Mouse (Mus musculus): ENCODE measurements around the gene Pik3r4. TPM values are rescaled to one million over a fixed set of nuclear protein-coding genes. Genes with fewer than 3 reads are reported as not detected.

The Pik3r4 gene
- polyA plus RNA-seq, 1 experiment from 2014 or later, result 6.0 TPM

- Histone ChIP-seq H3K4me1 (replicated peaks) (no peaks in the 10 kb centered on the region), H3K9me3 (replicated peaks) (no peaks in the 10 kb centered on the region), H3K4me3 (replicated peaks) (no peak overlapping the region), H3K27me3 (no peaks in the 10 kb centered on the region), H3K9ac (no peak overlapping the region), H3K27ac (no peak overlapping the region), H3K36me3 (peaks cover 68% of the 10 kb centered on the region), H3K4me2 (no peak overlapping the region)
- no peak for ATAC-seq (ENCODE audit: low read depth)
- WGBS (ENCODE audit: insufficient replicate concordance), result 67% methylated on average over 7 of the region's 7 CpGs
- DNase-seq, result no peak
These were observed 22.5 kb downstream of the Pik3r4 start for GRCm38 (mm10) chr9:105665269-105665668.

- Histone ChIP-seq H3K36me3 (peaks cover 38% of the 10 kb centered on the region), H3K9me3 (replicated peaks) (no peaks in the 10 kb centered on the region), H3K27me3 (no peaks in the 10 kb centered on the region), H3K9ac (no peak overlapping the region), H3K4me1 (replicated peaks) (no peaks in the 10 kb centered on the region), H3K4me2 (no peak overlapping the region), H3K4me3 (replicated peaks) (no peak overlapping the region), H3K27ac (no peak overlapping the region)
- WGBS (ENCODE audit: insufficient replicate concordance), result 86% methylated on average over 4 of the region's 4 CpGs
- ATAC-seq (ENCODE audit: low read depth) (no peak), DNase-seq (no peak)
These were observed 28.1 kb downstream of the Pik3r4 start for GRCm38 (mm10) chr9:105670916-105671315.

GRCm38 (mm10) chr9:105672032-105672431 is 29.3 kb downstream of the Pik3r4 start:
- H3K27ac ChIP-seq, result no peak overlapping the region
- no peak overlapping the region for H3K4me2 ChIP-seq
- DNase-seq (no peak), ATAC-seq (ENCODE audit: low read depth) (no peak)
- no peak overlapping the region for H3K9ac ChIP-seq
- H3K9me3 ChIP-seq (replicated peaks), result no peaks in the 10 kb centered on the region
- 69% methylated on average over 2 of the region's 2 CpGs for WGBS (ENCODE audit: insufficient replicate concordance)
- H3K4me1 ChIP-seq (replicated peaks), result no peaks in the 10 kb centered on the region
- H3K36me3 ChIP-seq, result peaks cover 39% of the 10 kb centered on the region
- no peaks in the 10 kb centered on the region for H3K27me3 ChIP-seq
- H3K4me3 ChIP-seq (replicated peaks), result no peak overlapping the region

GRCm38 (mm10) chr9:105675941-105676340 is 33.2 kb downstream of the Pik3r4 start:
- no peaks in the 10 kb centered on the region for H3K4me1 ChIP-seq (replicated peaks)
- H3K27ac ChIP-seq, result no peak overlapping the region
- H3K4me2 ChIP-seq, result 0 out of 2 replicates have a peak overlapping the region, but pooled peaks have one; percentile 8
- no peaks in the 10 kb centered on the region for H3K9me3 ChIP-seq (replicated peaks)
- WGBS (ENCODE audit: insufficient replicate concordance), result 68% methylated on average over 11 of the region's 11 CpGs
- ATAC-seq (ENCODE audit: low read depth) (peak; percentile 66), DNase-seq (no peak)
- H3K36me3 ChIP-seq, result peaks cover 38% of the 10 kb centered on the region
- no peaks in the 10 kb centered on the region for H3K27me3 ChIP-seq
- no peak overlapping the region for H3K9ac ChIP-seq
- no peak overlapping the region for H3K4me3 ChIP-seq (replicated peaks)

GRCm38 (mm10) chr9:105681386-105681785 is 38.6 kb downstream of the Pik3r4 start:
- H3K27ac ChIP-seq, result no peak overlapping the region
- H3K27me3 ChIP-seq, result no peaks in the 10 kb centered on the region
- H3K4me1 ChIP-seq (replicated peaks), result no peaks in the 10 kb centered on the region
- H3K4me2 ChIP-seq, result no peak overlapping the region
- WGBS (ENCODE audit: insufficient replicate concordance), result 89% methylated on average over 7 of the region's 7 CpGs
- no peaks in the 10 kb centered on the region for H3K9me3 ChIP-seq (replicated peaks)
- no peak overlapping the region for H3K9ac ChIP-seq
- ATAC-seq (ENCODE audit: low read depth) (no peak), DNase-seq (no peak)
- peaks cover 55% of the 10 kb centered on the region for H3K36me3 ChIP-seq
- no peak overlapping the region for H3K4me3 ChIP-seq (replicated peaks)

GRCm38 (mm10) chr9:105684549-105685165 is 41.9 kb downstream of the Pik3r4 start:
- Histone ChIP-seq H3K27ac (no peak overlapping the region), H3K36me3 (peaks cover 54% of the 10 kb centered on the region), H3K27me3 (no peaks in the 10 kb centered on the region), H3K9ac (no peak overlapping the region), H3K4me1 (replicated peaks) (no peaks in the 10 kb centered on the region), H3K4me2 (no peak overlapping the region), H3K4me3 (replicated peaks) (no peak overlapping the region), H3K9me3 (replicated peaks) (no peaks in the 10 kb centered on the region)
- no peak for DNase-seq
- WGBS (ENCODE audit: insufficient replicate concordance), result 78% methylated on average over 13 of the region's 13 CpGs
- no peak for ATAC-seq (ENCODE audit: low read depth)

- Histone ChIP-seq H3K4me3 (replicated peaks) (no peak overlapping the region), H3K36me3 (peaks cover 37% of the 10 kb centered on the region), H3K4me2 (no peak overlapping the region), H3K9ac (no peak overlapping the region), H3K9me3 (replicated peaks) (no peaks in the 10 kb centered on the region), H3K27me3 (no peaks in the 10 kb centered on the region), H3K4me1 (replicated peaks) (no peaks in the 10 kb centered on the region), H3K27ac (no peak overlapping the region)
- 75% methylated on average over 7 of the region's 7 CpGs for WGBS (ENCODE audit: insufficient replicate concordance)
- DNase-seq (no peak), ATAC-seq (ENCODE audit: low read depth) (no peak)
These were observed 46.7 kb downstream of the Pik3r4 start for GRCm38 (mm10) chr9:105689485-105689884.

GRCm38 (mm10) chr9:105692472-105692871 is 49.7 kb downstream of the Pik3r4 start:
- Histone ChIP-seq H3K4me1 (replicated peaks) (no peaks in the 10 kb centered on the region), H3K36me3 (peaks cover 10% of the 10 kb centered on the region), H3K9me3 (replicated peaks) (no peaks in the 10 kb centered on the region), H3K9ac (no peak overlapping the region), H3K27me3 (no peaks in the 10 kb centered on the region), H3K4me2 (no peak overlapping the region), H3K27ac (no peak overlapping the region), H3K4me3 (replicated peaks) (no peak overlapping the region)
- 85% methylated on average over 14 of the region's 14 CpGs for WGBS (ENCODE audit: insufficient replicate concordance)
- DNase-seq, result no peak
- no peak for ATAC-seq (ENCODE audit: low read depth)

GRCm38 (mm10) chr9:105693056-105693455 is 50.3 kb downstream of the Pik3r4 start:
- no peaks in the 10 kb centered on the region for H3K9me3 ChIP-seq (replicated peaks)
- H3K9ac ChIP-seq, result no peak overlapping the region
- H3K36me3 ChIP-seq, result peaks cover 5% of the 10 kb centered on the region; the same call in 1 of the 2 replicates
- no peak overlapping the region for H3K4me2 ChIP-seq
- no peaks in the 10 kb centered on the region for H3K27me3 ChIP-seq
- H3K4me1 ChIP-seq (replicated peaks), result no peaks in the 10 kb centered on the region
- no peak for DNase-seq
- no peak overlapping the region for H3K27ac ChIP-seq
- WGBS (ENCODE audit: insufficient replicate concordance), result 79% methylated on average over 9 of the region's 9 CpGs
- H3K4me3 ChIP-seq (replicated peaks), result no peak overlapping the region
- ATAC-seq (ENCODE audit: low read depth), result no peak

- Histone ChIP-seq H3K36me3 (no peaks in the 10 kb centered on the region), H3K27ac (no peak overlapping the region), H3K9ac (no peak overlapping the region), H3K27me3 (no peaks in the 10 kb centered on the region), H3K4me3 (replicated peaks) (no peak overlapping the region), H3K4me2 (no peak overlapping the region), H3K4me1 (replicated peaks) (no peaks in the 10 kb centered on the region), H3K9me3 (replicated peaks) (no peaks in the 10 kb centered on the region)
- DNase-seq (peak; percentile 11), ATAC-seq (ENCODE audit: low read depth) (no peak)
- WGBS (ENCODE audit: insufficient replicate concordance), result 4% methylated on average over 5 of the region's 5 CpGs
These were observed 51.1 kb downstream of the Pik3r4 start for GRCm38 (mm10) chr9:105693854-105694253.

- ATAC-seq (ENCODE audit: low read depth) (no peak), DNase-seq (no peak)
- Histone ChIP-seq H3K4me2 (no peak overlapping the region), H3K4me3 (replicated peaks) (no peak overlapping the region), H3K36me3 (no peaks in the 10 kb centered on the region), H3K27ac (no peak overlapping the region), H3K4me1 (replicated peaks) (no peaks in the 10 kb centered on the region), H3K9me3 (replicated peaks) (no peaks in the 10 kb centered on the region), H3K9ac (no peak overlapping the region), H3K27me3 (no peaks in the 10 kb centered on the region)
- WGBS (ENCODE audit: insufficient replicate concordance), result 59% methylated on average over 7 of the region's 7 CpGs
These were observed 54.2 kb downstream of the Pik3r4 start for GRCm38 (mm10) chr9:105696818-105697564.

Data from liver, embryonic 13.5 days (tissue).